8 mouse cellular contexts compared by ENCODE assay signal in the genomic region with DNA sequence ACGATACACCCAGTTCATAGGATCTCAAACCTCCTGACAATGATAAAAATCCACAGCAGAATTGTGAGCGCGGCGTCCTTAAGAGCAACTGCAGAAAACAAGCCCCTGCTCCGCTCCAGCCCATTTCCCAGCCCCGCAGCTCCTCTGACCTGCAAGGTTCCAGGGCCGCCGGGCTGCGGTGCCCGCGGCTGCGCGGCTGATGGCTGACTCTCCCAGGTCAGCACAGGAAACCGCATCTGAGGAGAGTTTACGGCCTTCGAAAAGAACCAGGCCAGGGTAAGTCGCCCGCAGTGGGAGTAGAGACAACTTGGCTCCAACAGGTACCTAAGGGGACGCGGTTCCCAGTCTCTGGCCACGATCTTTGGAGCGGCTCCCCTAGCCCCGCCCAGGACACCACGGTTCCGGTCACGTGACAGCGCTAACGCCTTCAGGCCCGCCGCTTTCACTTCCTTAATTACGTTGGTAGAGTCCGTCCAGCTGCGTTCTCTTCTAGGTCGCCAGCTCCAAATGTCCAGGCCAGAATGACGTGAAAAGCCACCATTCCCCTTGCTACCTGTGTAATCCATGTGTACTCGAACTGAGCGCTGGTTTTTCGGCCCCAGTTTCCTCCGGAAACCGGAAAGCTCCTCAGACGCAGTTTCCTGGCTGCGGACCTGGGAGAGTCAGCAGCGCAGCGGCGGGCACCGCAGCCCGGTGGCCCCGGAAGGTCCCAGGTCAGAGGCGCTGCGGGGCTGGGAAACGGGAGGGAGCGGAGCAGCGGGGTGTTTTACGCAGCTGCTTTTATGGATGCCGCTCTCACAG. TPM values are rescaled to one million over a fixed set of nuclear protein-coding genes. Genes with fewer than 3 reads are reported as not detected.
A peak's percentile ranks its signal among the peaks of the same experiment; 100 is the strongest.
DNase-seq lines count a peak whose midpoint lies in the region; ATAC-seq and TF ChIP-seq lines count a peak whose summit lies in the region.
"Not testable (repeated sequence)": the region's sequence is repeated elsewhere in the genome, so short reads cannot be mapped to it uniquely, and the experiment has no call there.

A gene (minus strand): TSS at position 358 of the 801 bp plus-strand sequence.
A gene (plus strand): TSS at position 446 of the 801 bp plus-strand sequence.

- H3K9me3 ChIP-seq in G1E (replicated peaks); lung, embryonic 15.5 days: not testable (repeated sequence)

- not testable (repeated sequence) for H3K27me3 ChIP-seq in G1E (ENCODE audit: insufficient read depth, low read length); lung, embryonic 15.5 days

- TF ChIP-seq POLR2A in olfactory bulb, adult 2 months (IDR thresholded peaks at IDR 0.05; ENCODE audit: insufficient read depth, low read depth, low read length): peak; percentile 43; the same call in 1 of the 2 replicates

- peak; percentile 97 for ATAC-seq in G1E (ENCODE audit: extremely low read depth, insufficient number of reproducible peaks, low FRiP score, poor library complexity, severe bottlenecking)
- peak; percentile 94 to 95 for ATAC-seq in hematopoietic stem cell, adult 5-6 weeks (replicated peaks in 1 of 2; ENCODE audit: insufficient read depth in 1 of 2, low FRiP score in 2 of 2, low TSS enrichment in 1 of 2, low read depth in 1 of 2, poor library complexity in 2 of 2, severe bottlenecking in 2 of 2)
- ATAC-seq in lung, embryonic 15.5 days (ENCODE audit: borderline replicate concordance, extremely low read depth, low FRiP score, low TSS enrichment): peak; percentile 99

- H3K27ac ChIP-seq in lung, embryonic 15.5 days: peak within 1 kb of the TSS; percentile 87
- peak within 1 kb of the TSS; percentile 54 for H3K27ac ChIP-seq in olfactory bulb, adult 2 months (ENCODE audit: insufficient read depth, low read depth, low read length)

- not testable (repeated sequence) for TF ChIP-seq CTCF in G1E (IDR thresholded peaks at IDR 0.05; ENCODE audit: low read depth, low read length); olfactory bulb, adult 2 months (IDR thresholded peaks at IDR 0.05; ENCODE audit: insufficient read depth, low read depth, low read length)

- peaks cover 18% of the 10 kb centered on the region for H3K4me1 ChIP-seq in G1E (ENCODE audit: insufficient read depth, low read depth, low read length)
- not testable (repeated sequence) for H3K4me1 ChIP-seq in lung, embryonic 15.5 days; olfactory bulb, adult 2 months (ENCODE audit: control insufficient read depth, insufficient read depth, low read length)

- peak within 1 kb of the TSS; percentile 74 for H3K4me3 ChIP-seq in G1E (ENCODE audit: low read depth, low read length)
- H3K4me3 ChIP-seq in lung, embryonic 15.5 days: peak within 1 kb of the TSS; percentile 75
- peak within 1 kb of the TSS; percentile 82 for H3K4me3 ChIP-seq in olfactory bulb, adult 2 months (ENCODE audit: insufficient read depth, low read depth, low read length)

- DNase-seq in G1E (ENCODE audit: low spot score): peak; percentile 6
- DNase-seq in cerebellum, adult 8-10 months: peak; percentile 72
- DNase-seq in forelimb bud, embryonic 11.5 days (ENCODE audit: low read depth, low spot score): peak; percentile 57
- DNase-seq in layer of hippocampus, adult 9-10 months (ENCODE audit: low spot score): peak; percentile 69
- peak; percentile 61 to 67 for DNase-seq in thymus, adult 18-20 months

- H3K9ac ChIP-seq in lung, embryonic 15.5 days: peak within 1 kb of the TSS; percentile 70

- under 1% methylated on average over 43 of the region's 55 CpGs for whole genome bisulfite sequencing in lung, embryonic 15.5 days
- under 1% methylated on average over 43 of the region's 55 CpGs for WGBS in olfactory bulb, adult 2 months

- not testable (repeated sequence) for H3K36me3 ChIP-seq in G1E (replicated peaks); lung, embryonic 15.5 days

- H3K4me2 ChIP-seq in lung, embryonic 15.5 days: peak within 1 kb of the TSS; percentile 56

RNA-seq across cellular contexts. Expression of the first gene that starts in this region (rescaled TPM):
- total RNA-seq in G1E (2014; fragmentation: Nextera tagmentation): 72.9 and 101 TPM in 2 replicates
- total RNA-seq in G1E (2017): 40.8 and 44.5 TPM in 2 replicates
- 1.4 and 2.0 TPM in 2 replicates for polyA plus RNA-seq in G1E (2012)
- total RNA-seq in hematopoietic stem cell, adult 5-6 weeks (2017): 26.0 and 33.2 TPM in 2 replicates
- 17.9 and 18.9 TPM in 2 replicates for polyA plus RNA-seq in lung, embryonic 15.5 days (2015; fragmentation: Nextera tagmentation; extraction: Ambion mirVana)
- not detected in 2 replicates for polyA plus RNA-seq in olfactory bulb, adult 2 months (2012; ENCODE audit: insufficient read depth, insufficient read length, low replicate concordance, missing spikeins)

RNA-seq across cellular contexts. Expression of the second gene that starts in this region (rescaled TPM):
- total RNA-seq in G1E (2014; fragmentation: Nextera tagmentation) (21.9 and 28.6 TPM in 2 replicates), G1E (2017) (15.7 and 18.4 TPM in 2 replicates)
- polyA plus RNA-seq in G1E (2012): 0.36 and 0.54 TPM in 2 replicates
- 32.0 and 40.0 TPM in 2 replicates for total RNA-seq in hematopoietic stem cell, adult 5-6 weeks (2017)
- 14.8 and 16.9 TPM in 2 replicates for polyA plus RNA-seq in lung, embryonic 15.5 days (2015; fragmentation: Nextera tagmentation; extraction: Ambion mirVana)
- polyA plus RNA-seq in olfactory bulb, adult 2 months (2012; ENCODE audit: insufficient read depth, insufficient read length, low replicate concordance, missing spikeins): not detected in 2 replicates

Comparison
In these comparisons a context has a peak if more than half of its experiments do, and no peak if none do; other contexts are left out.
1. Peak in every context shown above with its lines: DNase-seq, ATAC-seq, H3K4me3 ChIP-seq and H3K27ac ChIP-seq.
2. RNA of the second gene that starts in this region (polyA plus RNA-seq): 14.8 to 16.9 TPM in lung, embryonic 15.5 days; 0.36 to 0.54 TPM in G1E and not detected in olfactory bulb, adult 2 months; every median in the first group is over 10 times any median in the second.
3. DNase-seq: peak in every context shown above with its lines; median percentile 72 in cerebellum, adult 8-10 months; 69 in layer of hippocampus, adult 9-10 months; 64 in thymus, adult 18-20 months; 57 in forelimb bud, embryonic 11.5 days; 6 in G1E.